Mouse (Mus musculus) left cerebral cortex, postnatal 25 days (tissue): ENCODE results near the gene Snapc2. TPM values are rescaled to one million over a fixed set of nuclear protein-coding genes. Genes with fewer than 3 reads are reported as not detected.

Source experiments
- DNase-seq, 2 experiments: peaks; one replicate each; pipeline ENCODE4 v3.0.0; 2022; ENCODE audit warnings: low spot score in 2 of 2, mixed read lengths in 1 of 2
- intact Hi-C: fragments of 180-260 bp; cut with DNase I; formaldehyde crosslinking; loops from one replicate; pipeline ENCODE4 v1.15.1; 2025
- total RNA-seq, 2 experiments: library from RNA; stranded (reverse); gene quantifications; 2 replicates each; pipeline ENCODE4 v1.2.3; 2021

Gene Snapc2
- total RNA-seq, 2 experiments from 2014 or later, result 32.4 to 33.2 TPM

- peak; percentile 91 to 94 for DNase-seq
- intact Hi-C loops, result loop anchor here (5.0 kb wide), 2 partner anchors 42 to 418 kb away; partner anchors contain the start of gene Prr36
These were observed 6.4 kb downstream of the Snapc2 start, which contains the start of gene Ctxn1 for GRCm38 (mm10) chr8:4259125-4259804. Ctxn1 (minus strand) TSS chr8:4259274.

- intact Hi-C loops, result loop anchor here (5.0 to 10.0 kb wide), 3 partner anchors 42 to 418 kb away; partner anchors contain the start of gene Prr36
- DNase-seq, result no peak
These were observed 6.9 kb downstream of the Snapc2 start for GRCm38 (mm10) chr8:4259805-4260170.

- intact Hi-C loops, result loop anchor here (10.0 kb wide), 1 partner anchor 142 kb away; no protein-coding TSS in a partner anchor
- peak in 1 of 2 experiments; percentile 88 for DNase-seq
These were observed 10.4 kb downstream of the Snapc2 start for GRCm38 (mm10) chr8:4263105-4263791.

DNA sequence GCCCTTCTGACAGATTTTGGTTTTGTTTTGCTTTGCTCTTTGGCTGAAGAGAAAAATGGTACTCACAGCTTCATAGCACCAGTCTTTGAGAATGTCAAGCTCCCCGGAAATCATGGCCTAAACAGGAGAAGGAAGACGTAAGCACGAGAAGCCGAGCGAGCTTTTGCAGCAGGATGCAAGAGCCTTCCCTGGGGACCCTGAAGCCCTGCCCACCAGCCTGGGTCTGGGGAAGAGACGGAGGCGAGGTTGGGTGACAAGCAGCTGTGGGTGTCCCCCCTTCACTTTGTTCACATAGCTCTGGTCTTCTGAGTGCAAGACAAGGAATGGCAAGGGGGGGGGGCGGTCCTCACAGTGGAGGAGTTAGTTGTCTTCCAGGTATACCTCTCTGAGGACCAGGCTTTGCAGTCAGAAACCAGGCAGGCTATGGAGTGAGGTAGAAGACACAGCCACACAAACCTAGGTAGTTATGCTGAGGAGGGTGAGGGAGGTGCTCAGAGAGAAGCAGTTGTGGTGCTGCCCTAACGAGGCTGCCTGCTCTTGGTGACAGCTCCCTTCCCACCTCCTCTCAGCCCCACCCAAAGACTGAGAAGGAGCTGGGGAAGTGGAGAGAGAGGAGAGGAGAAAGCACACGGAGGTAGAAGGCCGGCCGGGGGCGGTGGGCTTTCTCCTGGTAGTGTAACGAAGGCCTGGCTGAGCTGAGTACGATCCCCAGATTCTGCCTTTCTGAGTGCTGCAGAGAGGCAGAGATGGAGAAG, 12.5 kb downstream of the Snapc2 start:
- peak in 1 of 2 experiments; percentile 53 for DNase-seq
- intact Hi-C loops, result loop anchor here (10.0 kb wide), 1 partner anchor 139 kb away; no protein-coding TSS in a partner anchor

GRCm38 (mm10) chr8:4267627-4268026, 14.7 kb downstream of the Snapc2 start:
- no peak for DNase-seq
- intact Hi-C loops, result loop anchor here (10.0 kb wide), 1 partner anchor 137 kb away; no protein-coding TSS in a partner anchor

DNA sequence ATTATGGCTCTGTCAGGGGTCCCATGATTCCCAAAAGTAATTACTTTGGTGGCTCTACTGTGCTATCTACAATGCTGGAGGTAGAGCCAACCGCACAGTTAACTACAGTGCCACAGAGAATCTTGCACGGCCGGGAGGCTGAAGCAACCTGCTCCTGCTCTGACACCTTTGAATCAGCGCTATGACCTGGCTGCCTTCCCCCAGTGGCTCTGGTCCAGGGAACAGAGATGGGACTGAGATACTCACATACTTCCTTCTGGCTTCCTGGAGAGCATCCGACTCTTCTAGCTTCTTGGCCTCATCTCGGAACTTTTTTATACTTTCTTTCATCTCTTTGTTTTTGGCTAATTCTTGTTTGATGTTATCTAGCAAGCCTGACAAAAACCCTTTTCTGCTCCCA, 16.7 kb downstream of the Snapc2 start:
- no peak for DNase-seq
- intact Hi-C loops, result loop anchor here (10.0 kb wide), 1 partner anchor 135 kb away; no protein-coding TSS in a partner anchor

DNA sequence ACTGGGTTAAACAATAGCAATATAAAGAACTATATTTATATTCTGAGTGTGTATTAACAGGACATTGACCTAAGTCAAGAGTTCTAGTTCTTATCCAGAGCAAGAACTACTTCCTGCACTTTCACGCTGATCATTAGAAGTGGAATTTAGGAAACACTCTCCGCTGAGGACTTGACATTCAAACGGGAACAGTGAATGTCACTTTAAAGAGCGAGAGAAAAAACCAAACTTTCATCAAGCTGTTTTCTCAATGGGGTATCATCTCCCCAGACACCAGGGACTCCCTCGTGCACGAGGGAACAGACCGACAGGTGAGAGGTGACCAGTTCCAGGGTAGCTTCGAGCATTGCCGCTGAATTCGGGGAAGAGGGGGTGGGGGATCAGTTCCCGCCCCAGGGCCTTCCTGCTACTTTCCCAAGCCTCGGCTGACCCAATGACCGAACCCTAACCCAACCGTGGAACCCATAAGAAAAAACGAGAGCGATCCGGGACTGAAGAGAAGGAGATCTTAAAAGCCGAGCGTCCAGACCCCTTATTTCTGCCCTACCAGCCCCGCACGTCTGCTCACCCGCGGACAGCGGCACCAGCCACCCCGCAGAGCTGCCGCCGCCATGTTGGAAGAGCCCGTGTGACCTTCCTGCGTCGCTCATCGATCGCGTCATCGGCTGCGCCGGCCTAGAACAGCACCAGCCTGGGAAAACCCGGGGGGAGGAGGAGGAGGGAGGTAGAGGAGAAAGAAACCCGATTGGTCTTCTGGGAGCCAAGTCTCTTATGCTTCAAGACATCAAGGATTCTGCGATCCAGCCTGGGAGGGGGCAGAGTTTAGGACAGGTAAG, 22.6 kb downstream of the Snapc2 start, which contains the start of gene Timm44:
Timm44 (minus strand) TSS at position 639 of the 836 bp plus-strand sequence.
- DNase-seq, result peak; percentile 96 to 99

DNA sequence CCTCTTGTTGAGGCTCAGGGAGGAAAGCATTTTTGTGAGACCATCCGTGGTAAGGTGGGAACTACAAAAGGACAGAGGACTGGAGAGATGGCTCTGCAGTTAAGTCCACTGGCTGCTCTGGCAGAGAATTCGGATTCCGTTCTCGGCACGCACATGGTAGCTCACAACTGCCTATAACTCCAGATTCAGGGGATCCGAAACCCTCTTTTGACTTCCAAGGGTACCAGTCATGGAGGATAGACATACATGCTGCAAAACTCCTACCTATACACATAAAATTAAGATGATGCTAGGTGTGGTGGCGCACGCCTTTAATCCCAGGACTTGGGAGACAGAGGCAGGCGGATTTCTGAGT, 23.2 kb downstream of the Snapc2 start:
- no peak for DNase-seq
- intact Hi-C loops, result loop anchor here (5.0 kb wide), 1 partner anchor 46 kb away; no protein-coding TSS in a partner anchor

More for the DNA sequence above, 22.6 kb downstream of the Snapc2 start, which contains the start of gene Timm44:
- intact Hi-C loops, result loop anchor here (5.0 kb wide), 1 partner anchor 47 kb away; no protein-coding TSS in a partner anchor

- intact Hi-C loops, result no loop called here
- DNase-seq, result no peak
These were observed 39.9 kb downstream of the Snapc2 start for GRCm38 (mm10) chr8:4292738-4293137.

DNA sequence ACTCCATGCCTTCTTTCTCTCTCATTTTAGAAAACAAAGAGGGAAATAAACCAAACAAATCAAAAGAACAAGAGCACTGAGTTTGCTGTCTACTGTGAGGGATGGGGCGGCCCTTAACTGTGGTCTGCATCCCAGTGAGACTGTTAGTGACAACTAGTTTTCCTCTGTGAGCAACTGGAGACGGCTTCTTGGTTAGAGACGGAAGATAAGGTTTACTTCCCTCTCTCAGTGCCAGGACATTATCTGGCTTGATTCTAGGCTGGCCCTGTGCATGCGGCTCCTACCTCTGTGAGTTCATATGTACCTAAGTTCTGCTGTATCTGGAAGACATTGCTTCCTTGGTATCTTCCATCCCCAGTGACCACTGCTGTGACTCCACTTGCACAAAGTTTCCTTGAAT, 44.9 kb downstream of the Snapc2 start:
- no peak for DNase-seq
- intact Hi-C loops, result no loop called here

- no peak for DNase-seq
- intact Hi-C loops, result no loop called here
These were observed 51.3 kb downstream of the Snapc2 start for GRCm38 (mm10) chr8:4304124-4304547.

Other genes with a start within 250 kb of the Snapc2 start
- gene Cd209f, start 147.2 kb upstream of the Snapc2 start, total RNA-seq, result under 1 TPM in 1 of 2 experiments, not detected in 1; 0.48 TPM
- gene Cd209g, start 119.0 kb upstream of the Snapc2 start, total RNA-seq, result not detected
- gene Evi5l, start 86.5 kb upstream of the Snapc2 start, total RNA-seq, result 100 to 1,000 TPM; 106 to 108 TPM
- gene Prr36, start 35.6 kb upstream of the Snapc2 start, total RNA-seq, result 10 to 100 TPM; 37.7 to 41.3 TPM
- gene Lrrc8e, start 26.3 kb upstream of the Snapc2 start, total RNA-seq, result not detected
- gene Map2k7, start 14.3 kb upstream of the Snapc2 start, total RNA-seq, result 10 to 100 TPM; 85.7 to 87.5 TPM
- under 1 TPM; 0.23 to 0.57 TPM for gene Gm49320, start 14.2 kb upstream of the Snapc2 start, total RNA-seq
- gene Tgfbr3l, start 4.9 kb upstream of the Snapc2 start, total RNA-seq, result 1 to 10 TPM; 6.4 to 7.8 TPM
- 100 to 1,000 TPM; 607 to 649 TPM for gene Ctxn1, start 6.2 kb downstream of the Snapc2 start, total RNA-seq
- gene Timm44, start 22.8 kb downstream of the Snapc2 start, total RNA-seq, result 10 to 100 TPM; 60.4 to 66.8 TPM
- gene Ccl25, start 72.1 kb downstream of the Snapc2 start, total RNA-seq, result 10 to 100 TPM; 21.8 to 28.1 TPM
- 10 to 100 TPM; 72.2 to 76.6 TPM for gene Elavl1, start 72.3 kb downstream of the Snapc2 start, total RNA-seq
- 10 to 100 TPM; 44.6 to 50.3 TPM for gene Cers4, start 239.9 kb downstream of the Snapc2 start, total RNA-seq